Mouse (Mus musculus): ENCODE data around the gene Dennd5b. TPM values are rescaled to one million over a fixed set of nuclear protein-coding genes. Genes with fewer than 3 reads are reported as not detected.
"Not testable (repeated sequence)": the region's sequence is repeated elsewhere in the genome, so short reads cannot be mapped to it uniquely, and the experiment has no call there.

Gene Dennd5b
- polyA plus RNA-seq, 1 experiment = 3.4 TPM

- WGBS = 68% methylated on average over 4 of the region's 4 CpGs
- no peak for DNase-seq (ENCODE audit: low read depth, low spot score)
Measured at GRCm38 (mm10) chr6:149040099-149040498, 61.4 kb downstream of the Dennd5b start.

- 90% methylated on average over 5 of the region's 5 CpGs for WGBS
- no peak for DNase-seq (ENCODE audit: low read depth, low spot score)
Measured at GRCm38 (mm10) chr6:149032198-149032597, 69.3 kb downstream of the Dennd5b start.

GRCm38 (mm10) chr6:149031377-149031776, 70.1 kb downstream of the Dennd5b start:
- DNase-seq (ENCODE audit: low read depth, low spot score) = no peak

- no peak for DNase-seq (ENCODE audit: low read depth, low spot score)
- 84% methylated on average over 5 of the region's 5 CpGs for WGBS
Measured at GRCm38 (mm10) chr6:149018431-149018830, 83.0 kb downstream of the Dennd5b start.

- DNase-seq (ENCODE audit: low read depth, low spot score) = peak; percentile 19
Measured at GRCm38 (mm10) chr6:149010766-149011301, 90.6 kb downstream of the Dennd5b start.

GRCm38 (mm10) chr6:149005009-149005408, 96.5 kb downstream of the Dennd5b start:
- no peak for DNase-seq (ENCODE audit: low read depth, low spot score)
- 89% methylated on average over 7 of the region's 7 CpGs for WGBS

GRCm38 (mm10) chr6:148994327-148994999, 107.0 kb downstream of the Dennd5b start:
- 79% methylated on average over 5 of the region's 5 CpGs for WGBS
- DNase-seq (ENCODE audit: low read depth, low spot score) = no peak

GRCm38 (mm10) chr6:148993117-148994077, 108.1 kb downstream of the Dennd5b start:
- WGBS = 54% methylated on average over 9 of the region's 9 CpGs

GRCm38 (mm10) chr6:148992373-148993116, 108.9 kb downstream of the Dennd5b start:
- WGBS = 65% methylated on average over 4 of the region's 4 CpGs
- DNase-seq (ENCODE audit: low read depth, low spot score) = no peak

More at GRCm38 (mm10) chr6:148993117-148994077, 108.1 kb downstream of the Dennd5b start:
- no peak for DNase-seq (ENCODE audit: low read depth, low spot score)

GRCm38 (mm10) chr6:148991660-148992372, 109.7 kb downstream of the Dennd5b start:
- DNase-seq (ENCODE audit: low read depth, low spot score) = no peak
- WGBS = 63% methylated on average over 6 of the region's 6 CpGs

GRCm38 (mm10) chr6:148989792-148990491, 111.5 kb downstream of the Dennd5b start:
- not testable (repeated sequence) for DNase-seq (ENCODE audit: low read depth, low spot score)
- 14% methylated on average over 3 of the region's 3 CpGs for WGBS

GRCm38 (mm10) chr6:148986003-148986402, 115.5 kb downstream of the Dennd5b start:
- 91% methylated on average over 4 of the region's 4 CpGs for WGBS
- no peak for DNase-seq (ENCODE audit: low read depth, low spot score)

GRCm38 (mm10) chr6:148980495-148980894, 121.0 kb downstream of the Dennd5b start:
- WGBS = 70% methylated on average over 3 of the region's 3 CpGs
- DNase-seq (ENCODE audit: low read depth, low spot score) = no peak

- WGBS = 96% methylated on average over 3 of the region's 3 CpGs
- no peak for DNase-seq (ENCODE audit: low read depth, low spot score)
Measured at GRCm38 (mm10) chr6:148975096-148975495, 126.4 kb downstream of the Dennd5b start.

- WGBS = 75% methylated on average over 2 of the region's 2 CpGs
- no peak for DNase-seq (ENCODE audit: low read depth, low spot score)
Measured at GRCm38 (mm10) chr6:148972891-148973290, 128.6 kb downstream of the Dennd5b start.

- no peak for DNase-seq (ENCODE audit: low read depth, low spot score)
- 64% methylated on average over 9 of the region's 9 CpGs for WGBS
Measured at GRCm38 (mm10) chr6:148972059-148972848, 129.2 kb downstream of the Dennd5b start.

- no peak for DNase-seq (ENCODE audit: low read depth, low spot score)
- 40% methylated on average over 9 of the region's 9 CpGs for WGBS
Measured at GRCm38 (mm10) chr6:148971385-148971940, 130.0 kb downstream of the Dennd5b start.
